Mouse (Mus musculus) heart, embryonic 11.5 days (tissue): ENCODE data around the gene Chchd6. TPM values are rescaled to one million over a fixed set of nuclear protein-coding genes. Genes with fewer than 3 reads are reported as not detected.

ENCODE experiments used
- ATAC-seq: fragments of 200-750 bp; cut with Nextera tagmentation; replicated peaks from 2 replicates; pipeline ENCODE4 v1.8.0; 2017; ENCODE audit warnings: moderate library complexity; ENCODE audit not compliant: insufficient number of reproducible peaks, low FRiP score, low TSS enrichment
- H3K27ac ChIP-seq: fragments of 300-500 bp; sonication (generic); 2 replicates; pipeline ENCODE4 v1.5.1; 2014; ENCODE audit warnings: mild to moderate bottlenecking, low read depth, low read length
- H3K27me3 ChIP-seq: fragments of 300-500 bp; sonication (generic); 2 replicates; pipeline ENCODE4 v1.6.1; 2014; ENCODE audit warnings: mild to moderate bottlenecking, low read length, mixed read lengths; ENCODE audit not compliant: control insufficient read depth, insufficient read depth
- H3K36me3 ChIP-seq: fragments of 300-500 bp; sonication (generic); 2 replicates; pipeline ENCODE4 v1.6.1; 2014; ENCODE audit warnings: mild to moderate bottlenecking, low read length, moderate library complexity, mixed read lengths; ENCODE audit not compliant: control insufficient read depth, insufficient read depth
- H3K4me1 ChIP-seq: fragments of 300-500 bp; sonication (generic); 2 replicates; pipeline ENCODE4 v1.6.1; 2014; ENCODE audit warnings: low read length; ENCODE audit not compliant: control insufficient read depth, insufficient read depth
- H3K4me2 ChIP-seq: fragments of 300-500 bp; sonication (generic); 2 replicates; pipeline ENCODE4 v1.6.1; 2014; ENCODE audit warnings: mild to moderate bottlenecking, moderate library complexity
- H3K4me3 ChIP-seq: fragments of 300-500 bp; sonication (generic); 2 replicates; pipeline ENCODE4 v1.5.1; 2014; ENCODE audit warnings: low read depth, low read length
- H3K9ac ChIP-seq: fragments of 300-500 bp; sonication (generic); 2 replicates; pipeline ENCODE4 v1.6.1; 2014; ENCODE audit warnings: mild to moderate bottlenecking, low read depth, low read length, moderate library complexity
- H3K9me3 ChIP-seq: fragments of 300-500 bp; sonication (generic); replicated peaks from 2 replicates; pipeline ENCODE4 v1.6.1; 2016; ENCODE audit warnings: low read length; ENCODE audit not compliant: control insufficient read depth
- WGBS: fragments of 180-500 bp; shearing (Covaris S2); extraction: QIAGEN DNeasy Blood & Tissue Kit; methylation state at CpG from one replicate; pipeline ENCODE4 v1.1.7; 2014; ENCODE audit not compliant: insufficient replicate concordance; 5-methylcytosine and 5-hydroxymethylcytosine counted together
- polyA plus RNA-seq: library from polyadenylated mRNA; unstranded; fragments of >200 nt; fragmentation: Nextera tagmentation; extraction: Ambion mirVana; gene quantifications from 2 replicates; pipeline ENCODE4 v1.2.1, GENCODE M21; 2014

Chchd6 gene
- polyA plus RNA-seq, 1 experiment from 2014 or later = 45.5 TPM

GRCm38 (mm10) chr6:89345855-89346254 lies 249.6 kb downstream of the Chchd6 start:
- H3K4me3 ChIP-seq = no peak overlapping the region
- peaks cover 38% of the 10 kb centered on the region for H3K4me1 ChIP-seq
- no peaks in the 10 kb centered on the region for H3K27me3 ChIP-seq
- H3K27ac ChIP-seq = peak overlapping the region; percentile 83; the same call in 1 of the 2 replicates
- no peaks in the 10 kb centered on the region for H3K9me3 ChIP-seq
- WGBS = 83% methylated on average over 1 of the region's 1 CpGs
- peaks cover 5% of the 10 kb centered on the region; the same call in 1 of the 2 replicates for H3K36me3 ChIP-seq
- ATAC-seq = no peak
- H3K4me2 ChIP-seq = no peak overlapping the region
- 0 out of 2 replicates have a peak overlapping the region, but pooled peaks have one; percentile 8 for H3K9ac ChIP-seq

DNA sequence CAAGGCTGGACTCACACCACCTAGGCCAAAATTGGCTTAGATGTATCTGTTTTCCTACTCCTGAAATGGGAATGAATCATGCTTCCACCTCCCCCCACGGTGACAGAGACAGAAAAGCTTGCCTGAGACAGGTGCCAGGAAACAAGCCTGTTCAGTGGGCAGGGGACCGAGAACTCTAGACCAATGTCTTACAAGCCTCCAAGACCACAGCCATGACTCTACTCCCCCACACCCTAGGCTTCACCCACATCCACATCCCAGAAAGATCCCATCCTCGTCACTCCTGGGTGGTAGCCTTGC lies 250.0 kb downstream of the Chchd6 start:
- Histone ChIP-seq H3K36me3 (peaks cover 9% of the 10 kb centered on the region), H3K4me3 (no peak overlapping the region), H3K9me3 (no peaks in the 10 kb centered on the region), H3K27me3 (no peaks in the 10 kb centered on the region), H3K4me2 (peak overlapping the region; percentile 30; the same call in 1 of the 2 replicates), H3K27ac (peak overlapping the region; percentile 83), H3K9ac (peak overlapping the region; percentile 40; the same call in 1 of the 2 replicates), H3K4me1 (peaks cover 36% of the 10 kb centered on the region)
- WGBS = 58% methylated on average over 3 of the region's 3 CpGs
- ATAC-seq = no peak

- H3K36me3 ChIP-seq = peaks cover 12% of the 10 kb centered on the region
- no peaks in the 10 kb centered on the region for H3K9me3 ChIP-seq
- no peaks in the 10 kb centered on the region for H3K27me3 ChIP-seq
- ATAC-seq = peak; percentile 81
- H3K4me1 ChIP-seq = peaks cover 36% of the 10 kb centered on the region
- peak overlapping the region; percentile 30; the same call in 1 of the 2 replicates for H3K4me2 ChIP-seq
- peak overlapping the region; percentile 40; the same call in 1 of the 2 replicates for H3K9ac ChIP-seq
- H3K27ac ChIP-seq = peak overlapping the region; percentile 83
- no peak overlapping the region for H3K4me3 ChIP-seq
- WGBS = 22% methylated on average over 10 of the region's 10 CpGs
Observed at GRCm38 (mm10) chr6:89344613-89345485, 250.6 kb downstream of the Chchd6 start.

- H3K27me3 ChIP-seq = no peaks in the 10 kb centered on the region
- H3K9ac ChIP-seq = no peak overlapping the region
- H3K4me3 ChIP-seq = no peak overlapping the region
- H3K4me2 ChIP-seq = no peak overlapping the region
- H3K4me1 ChIP-seq = peaks cover 33% of the 10 kb centered on the region
- peaks cover 22% of the 10 kb centered on the region for H3K36me3 ChIP-seq
- H3K27ac ChIP-seq = no peak overlapping the region
- no peaks in the 10 kb centered on the region for H3K9me3 ChIP-seq
- WGBS = 72% methylated on average over 4 of the region's 4 CpGs
- no peak for ATAC-seq
Observed at GRCm38 (mm10) chr6:89341981-89342380, 253.5 kb downstream of the Chchd6 start.

GRCm38 (mm10) chr6:89339447-89339846 lies 256.0 kb downstream of the Chchd6 start:
- Histone ChIP-seq H3K4me3 (no peak overlapping the region), H3K9ac (no peak overlapping the region), H3K4me1 (peaks cover 16% of the 10 kb centered on the region), H3K36me3 (peaks cover 31% of the 10 kb centered on the region), H3K4me2 (no peak overlapping the region), H3K27me3 (no peaks in the 10 kb centered on the region), H3K9me3 (no peaks in the 10 kb centered on the region), H3K27ac (no peak overlapping the region)
- no peak for ATAC-seq
- WGBS = 82% methylated on average over 2 of the region's 2 CpGs

- H3K9ac ChIP-seq = no peak overlapping the region
- no peak overlapping the region for H3K4me2 ChIP-seq
- no peaks in the 10 kb centered on the region for H3K27me3 ChIP-seq
- 0 out of 2 replicates have a peak overlapping the region, but pooled peaks have one; percentile 22 for H3K27ac ChIP-seq
- H3K4me3 ChIP-seq = no peak overlapping the region
- no peaks in the 10 kb centered on the region for H3K9me3 ChIP-seq
- H3K36me3 ChIP-seq = peaks cover 31% of the 10 kb centered on the region
- peaks cover 13% of the 10 kb centered on the region for H3K4me1 ChIP-seq
- no peak for ATAC-seq
- 87% methylated on average over 8 of the region's 8 CpGs for WGBS
Observed at GRCm38 (mm10) chr6:89338733-89339132, 256.7 kb downstream of the Chchd6 start.

- 80% methylated on average over 9 of the region's 9 CpGs for WGBS
- Histone ChIP-seq H3K9ac (no peak overlapping the region), H3K9me3 (no peaks in the 10 kb centered on the region), H3K36me3 (peaks cover 34% of the 10 kb centered on the region), H3K4me2 (no peak overlapping the region), H3K4me3 (no peak overlapping the region), H3K4me1 (peaks cover 13% of the 10 kb centered on the region), H3K27ac (no peak overlapping the region), H3K27me3 (no peaks in the 10 kb centered on the region)
- no peak for ATAC-seq
Observed at GRCm38 (mm10) chr6:89337574-89337973, 257.9 kb downstream of the Chchd6 start.

- Histone ChIP-seq H3K9ac (no peak overlapping the region), H3K27ac (no peak overlapping the region), H3K9me3 (no peaks in the 10 kb centered on the region), H3K36me3 (peaks cover 49% of the 10 kb centered on the region), H3K4me1 (peaks cover 2% of the 10 kb centered on the region; the same call in 1 of the 2 replicates), H3K27me3 (no peaks in the 10 kb centered on the region), H3K4me2 (no peak overlapping the region), H3K4me3 (no peak overlapping the region)
- WGBS = 87% methylated on average over 12 of the region's 12 CpGs
- ATAC-seq = no peak
Observed at GRCm38 (mm10) chr6:89333964-89334702, 261.3 kb downstream of the Chchd6 start.
